Mouse (Mus musculus) limb, embryonic 11.5 days (tissue): Measurements from ENCODE around the gene Pou2f2. TPM values are rescaled to one million over a fixed set of nuclear protein-coding genes. Genes with fewer than 3 reads are reported as not detected.

Experiments used
- ATAC-seq: fragments of 200-750 bp; cut with Nextera tagmentation; 2 replicates; pipeline ENCODE4 v1.8.0; 2017; ENCODE audit warnings: low read depth; ENCODE audit not compliant: insufficient number of reproducible peaks, low FRiP score, low TSS enrichment
- DNase-seq: peaks from one replicate; pipeline ENCODE4 v3.0.0-alpha.2; 2015; ENCODE audit warnings: low spot score
- H3K27ac ChIP-seq: fragments of 300-500 bp; sonication (generic); replicated peaks from 2 replicates; pipeline ENCODE4 v1.5.1; 2014; ENCODE audit warnings: low read depth, mild to moderate bottlenecking, low read length
- H3K27me3 ChIP-seq: fragments of 300-500 bp; sonication (generic); 2 replicates; pipeline ENCODE4 v1.6.1; 2014; ENCODE audit warnings: mild to moderate bottlenecking, low read length, mixed read lengths; ENCODE audit not compliant: control insufficient read depth, insufficient read depth
- H3K36me3 ChIP-seq: fragments of 300-500 bp; sonication (generic); 2 replicates; pipeline ENCODE4 v1.6.1; 2014; ENCODE audit warnings: mild to moderate bottlenecking, low read length, moderate library complexity, mixed read lengths; ENCODE audit not compliant: control insufficient read depth, insufficient read depth
- H3K4me1 ChIP-seq: fragments of 300-500 bp; sonication (generic); 2 replicates; pipeline ENCODE4 v1.6.1; 2014; ENCODE audit warnings: low read length, mixed read lengths; ENCODE audit not compliant: control insufficient read depth, insufficient read depth
- H3K4me2 ChIP-seq: fragments of 300-500 bp; sonication (generic); 2 replicates; pipeline ENCODE4 v1.6.1; 2014; ENCODE audit warnings: low read depth, mild to moderate bottlenecking, moderate library complexity; ENCODE audit not compliant: severe bottlenecking
- H3K4me3 ChIP-seq: fragments of 300-500 bp; sonication (generic); 2 replicates; pipeline ENCODE4 v1.5.1; 2014; ENCODE audit warnings: low read depth, low read length
- H3K9ac ChIP-seq: fragments of 300-500 bp; sonication (generic); 2 replicates; pipeline ENCODE4 v1.6.1; 2014; ENCODE audit warnings: mild to moderate bottlenecking, low read length
- H3K9me3 ChIP-seq: fragments of 300-500 bp; sonication (generic); 2 replicates; pipeline ENCODE4 v1.6.1; 2016; ENCODE audit warnings: low read length; ENCODE audit not compliant: control insufficient read depth
- WGBS: fragments of 180-500 bp; shearing (Covaris S2); extraction: QIAGEN DNeasy Blood & Tissue Kit; methylation state at CpG from one replicate; pipeline ENCODE4 v1.1.7; 2014; 5-methylcytosine and 5-hydroxymethylcytosine counted together
- polyA plus RNA-seq: library from polyadenylated mRNA; unstranded; fragments of >200 nt; fragmentation: Nextera tagmentation; extraction: Ambion mirVana; gene quantifications from 2 replicates; pipeline ENCODE4 v1.2.1, GENCODE M21; 2014

The Pou2f2 gene
- 3.9 and 6.2 TPM in 2 replicates for polyA plus RNA-seq

- Histone ChIP-seq H3K4me1 (peaks cover 11% of the 10 kb centered on the region; the same call in 1 of the 2 replicates), H3K27me3 (peaks cover 72% of the 10 kb centered on the region), H3K27ac (no peak within 1 kb of the TSS), H3K4me3 (peak within 1 kb of the TSS; percentile 45), H3K36me3 (no peaks in the 10 kb centered on the region), H3K9me3 (no peaks in the 10 kb centered on the region), H3K4me2 (peak within 1 kb of the TSS; percentile 83), H3K9ac (peak within 1 kb of the TSS; percentile 48)
- ATAC-seq (peak; percentile 85), DNase-seq (peak; percentile 89)
- WGBS = under 1% methylated on average over 30 of the region's 56 CpGs
These were observed at the start of gene Pou2f2 for GRCm38 (mm10) chr7:25179606-25180161. TSS of gene Pou2f2 (minus strand) at chr7:25179726.

GRCm38 (mm10) chr7:25227523-25228300 lies 48.2 kb upstream of the Pou2f2 start:
- Histone ChIP-seq H3K4me3 (no peak overlapping the region), H3K4me1 (no peaks in the 10 kb centered on the region), H3K9ac (no peak overlapping the region), H3K36me3 (peaks cover 61% of the 10 kb centered on the region), H3K27me3 (no peaks in the 10 kb centered on the region), H3K4me2 (no peak overlapping the region), H3K27ac (no peak overlapping the region), H3K9me3 (no peaks in the 10 kb centered on the region)
- WGBS = 94% methylated on average over 1 of the region's 1 CpGs
- DNase-seq = no peak
- ATAC-seq = no peak

- Histone ChIP-seq H3K27ac (no peak overlapping the region), H3K9ac (peak overlapping the region; percentile 77), H3K27me3 (no peaks in the 10 kb centered on the region), H3K4me2 (peak overlapping the region; percentile 89), H3K4me3 (peak overlapping the region; percentile 64), H3K9me3 (no peaks in the 10 kb centered on the region), H3K36me3 (peaks cover 21% of the 10 kb centered on the region), H3K4me1 (peaks cover 21% of the 10 kb centered on the region)
- 86% methylated on average over 10 of the region's 10 CpGs for WGBS
- DNase-seq (no peak), ATAC-seq (no peak)
These were observed 42.9 kb upstream of the Pou2f2 start for GRCm38 (mm10) chr7:25222275-25222967.

GRCm38 (mm10) chr7:25221102-25221883 lies 41.8 kb upstream of the Pou2f2 start, which contains the start of gene Zfp526:
TSS of gene Zfp526 (plus strand) at chr7:25221425.
- Histone ChIP-seq H3K36me3 (peaks cover 15% of the 10 kb centered on the region), H3K27ac (peak within 1 kb of the TSS; percentile 32; the same call in 1 of the 2 replicates), H3K27me3 (no peaks in the 10 kb centered on the region), H3K9me3 (no peaks in the 10 kb centered on the region), H3K4me1 (peaks cover 21% of the 10 kb centered on the region), H3K4me3 (peak within 1 kb of the TSS; percentile 72), H3K4me2 (peak within 1 kb of the TSS; percentile 89), H3K9ac (peak within 1 kb of the TSS; percentile 77)
- under 1% methylated on average over 44 of the region's 45 CpGs for WGBS
- peak; percentile 94 for ATAC-seq
- peak; percentile 98 for DNase-seq

GRCm38 (mm10) chr7:25220457-25221101 lies 41.1 kb upstream of the Pou2f2 start, which contains the start of gene Dedd2:
TSS of gene Dedd2 (minus strand) at chr7:25220615.
- no peaks in the 10 kb centered on the region for H3K27me3 ChIP-seq
- peak within 1 kb of the TSS; percentile 32; the same call in 1 of the 2 replicates for H3K27ac ChIP-seq
- peaks cover 8% of the 10 kb centered on the region for H3K36me3 ChIP-seq
- H3K9ac ChIP-seq = peak within 1 kb of the TSS; percentile 77
- no peak for ATAC-seq
- no peak for DNase-seq
- H3K9me3 ChIP-seq = no peaks in the 10 kb centered on the region
- peak within 1 kb of the TSS; percentile 89 for H3K4me2 ChIP-seq
- 9% methylated on average over 20 of the region's 20 CpGs for WGBS
- peak within 1 kb of the TSS; percentile 72 for H3K4me3 ChIP-seq
- peaks cover 21% of the 10 kb centered on the region for H3K4me1 ChIP-seq

- peak overlapping the region; percentile 72 for H3K4me3 ChIP-seq
- peak; percentile 95 for DNase-seq
- no peaks in the 10 kb centered on the region for H3K9me3 ChIP-seq
- peak overlapping the region; percentile 21; the same call in 1 of the 2 replicates for H3K27ac ChIP-seq
- peak overlapping the region; percentile 27 for H3K9ac ChIP-seq
- H3K27me3 ChIP-seq = no peaks in the 10 kb centered on the region
- H3K36me3 ChIP-seq = peaks cover 7% of the 10 kb centered on the region; the same call in 1 of the 2 replicates
- peak overlapping the region; percentile 89 for H3K4me2 ChIP-seq
- ATAC-seq = peak; percentile 63
- WGBS = 4% methylated on average over 31 of the region's 31 CpGs
- peaks cover 21% of the 10 kb centered on the region for H3K4me1 ChIP-seq
These were observed 40.4 kb upstream of the Pou2f2 start for GRCm38 (mm10) chr7:25219756-25220456.

- Histone ChIP-seq H3K4me2 (peak overlapping the region; percentile 89), H3K36me3 (peaks cover 3% of the 10 kb centered on the region; the same call in 1 of the 2 replicates), H3K27me3 (no peaks in the 10 kb centered on the region), H3K9ac (peak overlapping the region; percentile 27; the same call in 1 of the 2 replicates), H3K4me3 (peak overlapping the region; percentile 72), H3K4me1 (peaks cover 21% of the 10 kb centered on the region), H3K27ac (peak overlapping the region; percentile 73; the same call in 1 of the 2 replicates), H3K9me3 (no peaks in the 10 kb centered on the region)
- DNase-seq = no peak
- ATAC-seq = peak; percentile 36
- WGBS = under 1% methylated on average over 16 of the region's 16 CpGs
These were observed 39.9 kb upstream of the Pou2f2 start for GRCm38 (mm10) chr7:25219416-25219750.
